Comparison of ENCODE assay signal across 24 mouse cellular contexts in the genomic region with DNA sequence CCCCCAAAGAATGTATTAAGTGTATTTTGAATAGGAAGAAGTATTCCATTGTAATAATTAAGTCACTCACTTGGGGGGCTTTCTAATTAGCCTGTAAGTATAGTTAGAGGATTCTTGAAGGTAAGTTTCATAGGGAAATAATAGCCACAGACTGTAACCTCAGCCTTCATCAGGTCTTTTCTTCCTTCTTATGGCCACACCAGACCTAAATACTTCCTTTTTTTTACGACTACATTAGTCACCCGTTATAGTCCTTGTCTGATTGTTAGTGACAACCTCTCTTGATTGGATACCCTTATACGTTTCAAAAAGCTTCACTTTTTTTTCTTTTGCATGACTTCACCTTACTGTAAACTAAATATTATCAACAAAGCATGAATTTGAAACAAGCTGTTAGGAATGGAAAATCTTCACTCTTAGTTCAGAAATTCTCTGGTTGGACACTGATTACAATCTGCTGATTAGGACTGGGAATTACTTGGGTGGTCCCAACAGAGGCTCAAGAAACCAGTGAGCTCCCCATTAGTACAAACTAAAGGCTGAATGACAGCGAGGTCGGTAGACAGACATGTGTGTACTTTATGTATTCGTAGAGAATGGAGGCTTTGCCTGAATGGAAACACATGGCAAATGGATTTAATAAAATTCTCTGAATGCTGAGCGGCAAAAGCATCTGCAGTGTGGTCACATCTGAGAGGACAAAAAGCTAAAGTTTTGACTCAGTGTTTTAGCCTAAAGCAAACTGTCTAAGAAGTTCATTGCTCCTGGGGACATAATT.
DNase-seq lines count a peak whose midpoint lies in the region; ATAC-seq lines count a peak whose summit lies in the region.
"Had no signal": no experiment of that assay in that cellular context is flagged by ENCODE, and none has a peak within 500 bp of the region (broad histone marks: within the 10 kb centered on the region; RNA-seq: fewer than 3 reads in every experiment).

No protein-coding gene starts in this region.

- no peaks in the 10 kb centered on the region for H3K27me3 ChIP-seq in limb, embryonic 12.5 days
- H3K27me3 ChIP-seq: heart, embryonic 13.5 days; hindbrain, embryonic 12.5 days; liver, embryonic 12.5 days; midbrain, embryonic 15.5 days; neural tube, embryonic 12.5 days had no signal

- no peak overlapping the region for H3K9ac ChIP-seq in limb, embryonic 12.5 days (replicated peaks)
- H3K9ac ChIP-seq: heart, embryonic 13.5 days; hindbrain, embryonic 12.5 days; liver, embryonic 12.5 days; midbrain, embryonic 15.5 days; neural tube, embryonic 12.5 days had no signal

- peak; percentile 31 for DNase-seq in embryo, embryonic 11 days
- DNase-seq in embryo, embryonic 10 days (ENCODE audit: low spot score), result no peak
- DNase-seq in forelimb bud, embryonic 11.5 days (ENCODE audit: low read depth, low spot score), result peak; percentile 35
- no peak for DNase-seq in adipocyte (ENCODE audit: low spot score)
- DNase-seq in heart, adult 8-10 months (ENCODE audit: low spot score), result no peak
- no peak for DNase-seq in adrenal gland, adult (ENCODE audit: inconsistent age in 2 of 2, low spot score in 1 of 2)
- DNase-seq: cerebellum, adult 11 months; cerebellum, postnatal 10 days; gastrocnemius, postnatal 10 days; heart, adult 18-20 months; heart, postnatal 14 days; kidney, adult 18-20 months; layer of hippocampus, adult 9-11 months; left cerebral cortex, postnatal 4 days; lung, adult 18-20 months had no signal

- H3K4me1 ChIP-seq in limb, embryonic 12.5 days (replicated peaks), result peaks cover 6% of the 10 kb centered on the region
- H3K4me1 ChIP-seq: heart, embryonic 13.5 days; hindbrain, embryonic 12.5 days; liver, embryonic 12.5 days; midbrain, embryonic 15.5 days; neural tube, embryonic 12.5 days had no signal

- H3K4me2 ChIP-seq in limb, embryonic 12.5 days, result no peak overlapping the region
- H3K4me2 ChIP-seq: heart, embryonic 13.5 days; hindbrain, embryonic 12.5 days; liver, embryonic 12.5 days; midbrain, embryonic 15.5 days; neural tube, embryonic 12.5 days had no signal

- no peak for ATAC-seq in limb, embryonic 12.5 days (ENCODE audit: insufficient number of reproducible peaks, insufficient read depth, low FRiP score, low TSS enrichment, low read depth)
- ATAC-seq in activated CD4-positive, CD25-positive, alpha-beta regulatory T cell, adult 4 months, result no peak
- ATAC-seq: forebrain, embryonic 14.5 days; inflammation-experienced regulatory T-cells, adult 6 months; liver, embryonic 12.5 days; midbrain, embryonic 15.5 days had no signal

- no peaks in the 10 kb centered on the region for H3K36me3 ChIP-seq in limb, embryonic 12.5 days
- H3K36me3 ChIP-seq: heart, embryonic 13.5 days; hindbrain, embryonic 12.5 days; liver, embryonic 12.5 days; midbrain, embryonic 15.5 days; neural tube, embryonic 12.5 days had no signal

- no peak overlapping the region for H3K4me3 ChIP-seq in limb, embryonic 12.5 days (replicated peaks)
- H3K4me3 ChIP-seq: heart, embryonic 13.5 days; hindbrain, embryonic 12.5 days; liver, embryonic 12.5 days; midbrain, embryonic 15.5 days; neural tube, embryonic 12.5 days had no signal

- H3K27ac ChIP-seq in limb, embryonic 12.5 days, result peak overlapping the region; percentile 7; the same call in 1 of the 2 replicates
- H3K27ac ChIP-seq: heart, embryonic 13.5 days; hindbrain, embryonic 12.5 days; liver, embryonic 12.5 days; midbrain, embryonic 15.5 days; neural tube, embryonic 12.5 days had no signal

- H3K9me3 ChIP-seq in limb, embryonic 12.5 days, result no peaks in the 10 kb centered on the region
- H3K9me3 ChIP-seq: heart, embryonic 13.5 days; hindbrain, embryonic 12.5 days; liver, embryonic 12.5 days; midbrain, embryonic 15.5 days; neural tube, embryonic 12.5 days had no signal

- 16% methylated on average over 7 of the region's 7 CpGs for WGBS in limb, embryonic 12.5 days

Comparison
In these comparisons a context has a peak if more than half of its experiments do, and no peak if none do; other contexts are left out.
1. DNase-seq: peak in embryo, embryonic 11 days (single experiment) and forelimb bud, embryonic 11.5 days (single experiment); none in embryo, embryonic 10 days (single experiment), adipocyte (single experiment), heart, adult 8-10 months (single experiment) and adrenal gland, adult (0 of 2).